Mouse (Mus musculus): Measurements from ENCODE around the gene Bmpr2. TPM values are rescaled to one million over a fixed set of nuclear protein-coding genes. Genes with fewer than 3 reads are reported as not detected.

The Bmpr2 gene
- polyA plus RNA-seq, 1 experiment from 2014 or later = 6.2 TPM

GRCm38 (mm10) chr1:59897147-59897798, 134.1 kb downstream of the Bmpr2 start:
- Histone ChIP-seq H3K9me3 (replicated peaks; ENCODE audit: control insufficient read depth, low read length) (no peaks in the 10 kb centered on the region), H3K27me3 (ENCODE audit: control insufficient read depth, insufficient read depth, low read length) (no peaks in the 10 kb centered on the region), H3K4me2 (ENCODE audit: low read depth, low read length) (no peak overlapping the region), H3K36me3 (ENCODE audit: control insufficient read depth, insufficient read depth) (no peaks in the 10 kb centered on the region), H3K9ac (ENCODE audit: low read length) (no peak overlapping the region), H3K27ac (ENCODE audit: low read length) (no peak overlapping the region), H3K4me3 (ENCODE audit: low read length) (no peak overlapping the region), H3K4me1 (ENCODE audit: control insufficient read depth, insufficient read depth, low read length) (peaks cover 17% of the 10 kb centered on the region)
- 66% methylated on average over 5 of the region's 5 CpGs for WGBS
- ATAC-seq (replicated peaks; ENCODE audit: extremely low read depth, insufficient read depth, low FRiP score) = no peak

GRCm38 (mm10) chr1:59899679-59900078, 136.5 kb downstream of the Bmpr2 start:
- no peaks in the 10 kb centered on the region for H3K36me3 ChIP-seq (ENCODE audit: control insufficient read depth, insufficient read depth)
- ATAC-seq (replicated peaks; ENCODE audit: extremely low read depth, insufficient read depth, low FRiP score) = no peak
- H3K4me3 ChIP-seq (ENCODE audit: low read length) = no peak overlapping the region
- 32% methylated on average over 2 of the region's 2 CpGs for WGBS
- H3K9ac ChIP-seq (ENCODE audit: low read length) = no peak overlapping the region
- 0 out of 2 replicates have a peak overlapping the region, but pooled peaks have one; percentile 13 for H3K27ac ChIP-seq (ENCODE audit: low read length)
- no peaks in the 10 kb centered on the region for H3K27me3 ChIP-seq (ENCODE audit: control insufficient read depth, insufficient read depth, low read length)
- H3K9me3 ChIP-seq (replicated peaks; ENCODE audit: control insufficient read depth, low read length) = no peaks in the 10 kb centered on the region
- peaks cover 17% of the 10 kb centered on the region for H3K4me1 ChIP-seq (ENCODE audit: control insufficient read depth, insufficient read depth, low read length)
- no peak overlapping the region for H3K4me2 ChIP-seq (ENCODE audit: low read depth, low read length)

- Histone ChIP-seq H3K4me2 (ENCODE audit: low read depth, low read length) (no peak overlapping the region), H3K9me3 (replicated peaks; ENCODE audit: control insufficient read depth, low read length) (no peaks in the 10 kb centered on the region), H3K9ac (ENCODE audit: low read length) (no peak overlapping the region), H3K4me3 (ENCODE audit: low read length) (no peak overlapping the region), H3K4me1 (ENCODE audit: control insufficient read depth, insufficient read depth, low read length) (peaks cover 7% of the 10 kb centered on the region), H3K27me3 (ENCODE audit: control insufficient read depth, insufficient read depth, low read length) (no peaks in the 10 kb centered on the region), H3K36me3 (ENCODE audit: control insufficient read depth, insufficient read depth) (no peaks in the 10 kb centered on the region), H3K27ac (ENCODE audit: low read length) (no peak overlapping the region)
- no peak for ATAC-seq (replicated peaks; ENCODE audit: extremely low read depth, insufficient read depth, low FRiP score)
- WGBS = 75% methylated on average over 5 of the region's 5 CpGs
These were observed 138.1 kb downstream of the Bmpr2 start for GRCm38 (mm10) chr1:59901082-59901876.

GRCm38 (mm10) chr1:59902634-59903033, 139.4 kb downstream of the Bmpr2 start:
- Histone ChIP-seq H3K9ac (ENCODE audit: low read length) (no peak overlapping the region), H3K4me2 (ENCODE audit: low read depth, low read length) (no peak overlapping the region), H3K27ac (ENCODE audit: low read length) (peak overlapping the region; percentile 66; the same call in 1 of the 2 replicates), H3K36me3 (ENCODE audit: control insufficient read depth, insufficient read depth) (no peaks in the 10 kb centered on the region), H3K9me3 (replicated peaks; ENCODE audit: control insufficient read depth, low read length) (no peaks in the 10 kb centered on the region), H3K27me3 (ENCODE audit: control insufficient read depth, insufficient read depth, low read length) (no peaks in the 10 kb centered on the region), H3K4me3 (ENCODE audit: low read length) (no peak overlapping the region), H3K4me1 (ENCODE audit: control insufficient read depth, insufficient read depth, low read length) (peaks cover 7% of the 10 kb centered on the region)
- WGBS = 36% methylated on average over 3 of the region's 3 CpGs
- ATAC-seq (replicated peaks; ENCODE audit: extremely low read depth, insufficient read depth, low FRiP score) = peak; percentile 58; the same call in 1 of the 2 replicates

- Histone ChIP-seq H3K9me3 (replicated peaks; ENCODE audit: control insufficient read depth, low read length) (no peaks in the 10 kb centered on the region), H3K4me1 (ENCODE audit: control insufficient read depth, insufficient read depth, low read length) (no peaks in the 10 kb centered on the region), H3K9ac (ENCODE audit: low read length) (no peak overlapping the region), H3K4me2 (ENCODE audit: low read depth, low read length) (no peak overlapping the region), H3K27ac (ENCODE audit: low read length) (no peak overlapping the region), H3K27me3 (ENCODE audit: control insufficient read depth, insufficient read depth, low read length) (no peaks in the 10 kb centered on the region), H3K36me3 (ENCODE audit: control insufficient read depth, insufficient read depth) (no peaks in the 10 kb centered on the region), H3K4me3 (ENCODE audit: low read length) (no peak overlapping the region)
- no peak for ATAC-seq (replicated peaks; ENCODE audit: extremely low read depth, insufficient read depth, low FRiP score)
- WGBS = 85% methylated on average over 6 of the region's 6 CpGs
These were observed 141.6 kb downstream of the Bmpr2 start for GRCm38 (mm10) chr1:59904630-59905295.

- no peak overlapping the region for H3K9ac ChIP-seq (ENCODE audit: low read length)
- 67% methylated on average over 2 of the region's 2 CpGs for WGBS
- H3K4me2 ChIP-seq (ENCODE audit: low read depth, low read length) = no peak overlapping the region
- H3K27ac ChIP-seq (ENCODE audit: low read length) = no peak overlapping the region
- no peaks in the 10 kb centered on the region for H3K36me3 ChIP-seq (ENCODE audit: control insufficient read depth, insufficient read depth)
- no peak overlapping the region for H3K4me3 ChIP-seq (ENCODE audit: low read length)
- no peak for ATAC-seq (replicated peaks; ENCODE audit: extremely low read depth, insufficient read depth, low FRiP score)
- no peaks in the 10 kb centered on the region for H3K27me3 ChIP-seq (ENCODE audit: control insufficient read depth, insufficient read depth, low read length)
- no peaks in the 10 kb centered on the region for H3K9me3 ChIP-seq (replicated peaks; ENCODE audit: control insufficient read depth, low read length)
- H3K4me1 ChIP-seq (ENCODE audit: control insufficient read depth, insufficient read depth, low read length) = no peaks in the 10 kb centered on the region
These were observed 142.7 kb downstream of the Bmpr2 start for GRCm38 (mm10) chr1:59905916-59906315.

GRCm38 (mm10) chr1:59906819-59907521, 143.8 kb downstream of the Bmpr2 start:
- Histone ChIP-seq H3K4me3 (ENCODE audit: low read length) (no peak overlapping the region), H3K4me2 (ENCODE audit: low read depth, low read length) (no peak overlapping the region), H3K9me3 (replicated peaks; ENCODE audit: control insufficient read depth, low read length) (no peaks in the 10 kb centered on the region), H3K9ac (ENCODE audit: low read length) (no peak overlapping the region), H3K36me3 (ENCODE audit: control insufficient read depth, insufficient read depth) (no peaks in the 10 kb centered on the region), H3K27ac (ENCODE audit: low read length) (no peak overlapping the region), H3K27me3 (ENCODE audit: control insufficient read depth, insufficient read depth, low read length) (no peaks in the 10 kb centered on the region), H3K4me1 (ENCODE audit: control insufficient read depth, insufficient read depth, low read length) (no peaks in the 10 kb centered on the region)
- ATAC-seq (replicated peaks; ENCODE audit: extremely low read depth, insufficient read depth, low FRiP score) = no peak
- 85% methylated on average over 13 of the region's 13 CpGs for WGBS

GRCm38 (mm10) chr1:59907700-59908099, 144.5 kb downstream of the Bmpr2 start:
- Histone ChIP-seq H3K36me3 (ENCODE audit: control insufficient read depth, insufficient read depth) (no peaks in the 10 kb centered on the region), H3K4me3 (ENCODE audit: low read length) (no peak overlapping the region), H3K9ac (ENCODE audit: low read length) (no peak overlapping the region)

More at GRCm38 (mm10) chr1:59907700-59908099, 144.5 kb downstream of the Bmpr2 start:
- Histone ChIP-seq H3K4me2 (ENCODE audit: low read depth, low read length) (no peak overlapping the region), H3K9me3 (replicated peaks; ENCODE audit: control insufficient read depth, low read length) (no peaks in the 10 kb centered on the region), H3K27me3 (ENCODE audit: control insufficient read depth, insufficient read depth, low read length) (no peaks in the 10 kb centered on the region), H3K4me1 (ENCODE audit: control insufficient read depth, insufficient read depth, low read length) (no peaks in the 10 kb centered on the region), H3K27ac (ENCODE audit: low read length) (no peak overlapping the region)
- WGBS = 9% methylated on average over 2 of the region's 2 CpGs
- ATAC-seq (replicated peaks; ENCODE audit: extremely low read depth, insufficient read depth, low FRiP score) = no peak

Data from heart, embryonic 16.5 days (tissue).